Mouse (Mus musculus): ENCODE data around the gene Ewsr1. TPM values are rescaled to one million over a fixed set of nuclear protein-coding genes. Genes with fewer than 3 reads are reported as not detected.

The Ewsr1 gene
- 1,000 to 10,000 TPM in 24 of 26 experiments, 100 to 1,000 TPM in 2; 726 to 1,575 (median 1,318) TPM for total RNA-seq (2018; cell fraction: chromatin; rRNA removed)
- total RNA-seq (2018; cell fraction: cytosol; rRNA removed), result 100 to 1,000 TPM; 140 to 209 (median 182) TPM
- 1,000 to 10,000 TPM in 1 of 26 experiments, 100 to 1,000 TPM in 25; 418 to 1,007 (median 711) TPM for total RNA-seq (2018; cell fraction: nucleus; rRNA removed)
- polyA plus RNA-seq (2018), result 241 to 1,448 TPM (median 260 TPM) in 3 replicates

DNA sequence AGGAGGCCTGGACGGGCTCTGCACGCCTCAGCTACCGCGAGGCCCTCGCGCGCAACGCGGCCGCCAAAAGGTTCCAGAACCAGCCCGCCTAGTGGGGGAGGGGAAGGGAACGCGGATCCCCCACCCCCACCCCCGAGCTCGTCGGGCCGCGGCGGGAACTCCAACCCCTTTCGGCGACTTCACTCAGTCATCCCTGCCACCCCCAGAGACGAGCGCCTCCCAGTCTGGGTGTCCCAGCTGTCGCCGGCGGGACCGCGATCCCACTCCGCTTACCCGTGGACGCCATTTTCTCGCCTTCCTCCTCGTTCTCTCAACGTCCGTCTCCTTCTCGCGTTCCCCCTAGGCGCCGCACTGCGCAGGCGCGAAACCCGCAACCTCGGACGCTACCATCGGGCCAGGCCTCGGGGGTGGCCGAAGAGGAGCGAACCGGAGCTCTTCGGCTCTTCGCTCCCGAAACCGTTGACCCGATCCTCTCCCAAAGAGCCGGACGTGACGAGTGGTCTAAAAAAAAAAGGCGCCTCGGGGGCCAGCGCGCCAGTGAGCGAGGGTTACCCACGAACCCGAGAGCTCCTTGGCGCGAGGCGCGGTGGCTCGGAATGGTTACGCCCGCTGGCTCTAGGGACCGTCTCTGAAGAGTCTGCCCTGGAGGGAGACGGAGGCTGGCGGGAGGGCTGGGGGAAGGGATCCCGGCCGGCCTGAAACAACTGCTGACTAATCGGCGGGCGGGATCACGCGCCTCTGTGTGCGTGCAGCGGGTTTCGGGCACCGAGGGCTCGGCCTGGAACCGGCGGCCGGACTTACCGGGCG is at the start of gene Ewsr1, which contains the start of gene Rhbdd3:
TSS of gene Ewsr1 (minus strand) at position 531 of the 807 bp plus-strand sequence.
TSS of gene Rhbdd3 (plus strand) at position 191 of the 807 bp plus-strand sequence.
- WGBS (ENCODE audit: missing documents), result under 1% methylated on average over 81 of the region's 92 CpGs
- peak within 1 kb of the TSS; percentile 99 for H3K27ac ChIP-seq
- H3K79me2 ChIP-seq (ENCODE audit: inconsistent target), result peaks cover 54% of the 10 kb centered on the region
- H3K36me3 ChIP-seq (ENCODE audit: inconsistent target), result no peaks in the 10 kb centered on the region; the same call in 1 of the 2 replicates
- peak within 1 kb of the TSS; percentile 84 for H3K4me3 ChIP-seq (ENCODE audit: inconsistent target)

DNA sequence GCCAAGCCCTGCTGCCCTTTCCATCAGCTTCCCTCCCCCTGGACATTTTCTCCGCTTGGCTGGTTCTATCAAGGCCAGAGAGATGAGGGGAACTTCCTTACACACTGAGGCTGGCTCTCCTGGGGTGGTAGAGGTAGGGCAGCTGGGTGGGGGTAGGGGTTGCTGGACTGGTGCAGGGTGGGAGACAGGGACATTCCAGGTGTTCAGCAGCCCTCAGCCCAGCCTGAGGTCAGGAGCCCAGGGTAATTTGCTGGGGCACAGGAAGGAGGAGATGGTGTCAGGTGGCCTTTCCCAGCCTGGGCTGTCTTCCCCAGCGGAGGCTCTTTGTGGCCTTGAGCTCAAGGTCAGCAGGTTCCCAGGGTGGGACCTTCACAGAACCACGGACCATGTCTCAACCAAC is 46.5 kb upstream of the Ewsr1 start:
- WGBS (ENCODE audit: missing documents), result 92% methylated on average over 3 of the region's 3 CpGs
- H3K36me3 ChIP-seq (ENCODE audit: inconsistent target), result no peaks in the 10 kb centered on the region
- H3K79me2 ChIP-seq (ENCODE audit: inconsistent target), result no peaks in the 10 kb centered on the region

GRCm38 (mm10) chr11:5141965-5142364 is 42.9 kb upstream of the Ewsr1 start:
- Histone ChIP-seq H3K36me3 (ENCODE audit: inconsistent target) (no peaks in the 10 kb centered on the region), H3K27ac (no peak overlapping the region), H3K79me2 (ENCODE audit: inconsistent target) (no peaks in the 10 kb centered on the region), H3K4me3 (ENCODE audit: inconsistent target) (no peak overlapping the region)
- WGBS (ENCODE audit: missing documents), result 97% methylated on average over 2 of the region's 2 CpGs

More for the DNA sequence above, 46.5 kb upstream of the Ewsr1 start:
- H3K4me3 ChIP-seq (ENCODE audit: inconsistent target), result no peak overlapping the region
- no peak overlapping the region for H3K27ac ChIP-seq

- 94% methylated on average over 5 of the region's 5 CpGs for WGBS (ENCODE audit: missing documents)
- Histone ChIP-seq H3K36me3 (ENCODE audit: inconsistent target) (no peaks in the 10 kb centered on the region), H3K27ac (no peak overlapping the region), H3K4me3 (ENCODE audit: inconsistent target) (no peak overlapping the region), H3K79me2 (ENCODE audit: inconsistent target) (no peaks in the 10 kb centered on the region)
These were observed 42.2 kb upstream of the Ewsr1 start for GRCm38 (mm10) chr11:5141252-5141651.

- Histone ChIP-seq H3K79me2 (ENCODE audit: inconsistent target) (no peaks in the 10 kb centered on the region), H3K4me3 (ENCODE audit: inconsistent target) (no peak overlapping the region), H3K27ac (no peak overlapping the region), H3K36me3 (ENCODE audit: inconsistent target) (no peaks in the 10 kb centered on the region)
- WGBS (ENCODE audit: missing documents), result 85% methylated on average over 8 of the region's 8 CpGs
These were observed 41.6 kb upstream of the Ewsr1 start for GRCm38 (mm10) chr11:5140619-5141018.

DNA sequence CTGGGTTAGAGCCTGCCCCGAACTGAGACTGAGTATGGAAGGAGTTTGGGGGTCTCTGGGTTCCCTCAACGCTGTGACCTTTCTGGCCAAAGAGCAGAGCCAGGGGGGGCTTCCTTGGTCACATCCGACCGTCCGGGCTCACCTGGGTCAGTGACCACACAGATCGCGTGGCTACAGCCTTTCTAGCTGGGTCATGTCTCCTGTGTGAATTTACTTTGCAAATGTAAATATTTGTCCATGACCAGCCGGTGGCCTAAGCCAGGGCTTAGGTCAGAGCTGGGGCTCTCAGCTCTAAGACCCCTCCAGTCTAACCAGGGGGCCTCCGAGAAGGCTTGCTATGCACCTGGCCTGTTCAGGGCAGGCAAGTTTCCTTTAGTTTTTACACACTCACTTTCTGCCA is 40.3 kb upstream of the Ewsr1 start:
- no peaks in the 10 kb centered on the region for H3K79me2 ChIP-seq (ENCODE audit: inconsistent target)
- H3K27ac ChIP-seq, result no peak overlapping the region
- no peaks in the 10 kb centered on the region for H3K36me3 ChIP-seq (ENCODE audit: inconsistent target)
- H3K4me3 ChIP-seq (ENCODE audit: inconsistent target), result no peak overlapping the region
- 94% methylated on average over 9 of the region's 9 CpGs for WGBS (ENCODE audit: missing documents)

DNA sequence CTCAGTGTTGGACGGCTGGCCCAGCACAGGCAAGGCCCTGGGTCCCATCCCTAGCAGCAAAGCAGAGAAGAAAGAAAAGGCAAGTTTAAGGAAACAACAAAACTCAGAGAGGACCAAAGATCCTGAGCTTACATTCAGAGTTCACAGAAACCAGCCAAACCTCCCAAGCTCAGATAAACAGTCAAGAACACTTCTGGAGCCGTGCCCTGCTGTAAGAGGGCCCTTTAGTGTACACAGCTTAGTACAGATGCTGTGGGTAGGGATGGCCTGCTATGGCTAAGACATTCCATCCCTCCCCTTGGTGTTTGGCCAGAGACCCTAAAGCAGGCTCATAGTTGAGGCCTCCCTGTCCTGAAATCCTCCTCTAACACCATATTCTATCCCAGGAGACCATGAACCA is 39.6 kb upstream of the Ewsr1 start:
- WGBS (ENCODE audit: missing documents), result 90% methylated on average over 2 of the region's 2 CpGs
- no peaks in the 10 kb centered on the region for H3K36me3 ChIP-seq (ENCODE audit: inconsistent target)
- H3K79me2 ChIP-seq (ENCODE audit: inconsistent target), result no peaks in the 10 kb centered on the region
- H3K27ac ChIP-seq, result no peak overlapping the region
- H3K4me3 ChIP-seq (ENCODE audit: inconsistent target), result no peak overlapping the region

GRCm38 (mm10) chr11:5135914-5136313 is 36.8 kb upstream of the Ewsr1 start:
- no peaks in the 10 kb centered on the region for H3K79me2 ChIP-seq (ENCODE audit: inconsistent target)
- H3K27ac ChIP-seq, result no peak overlapping the region
- WGBS (ENCODE audit: missing documents), result 75% methylated on average over 11 of the region's 11 CpGs
- H3K4me3 ChIP-seq (ENCODE audit: inconsistent target), result no peak overlapping the region
- no peaks in the 10 kb centered on the region for H3K36me3 ChIP-seq (ENCODE audit: inconsistent target)

- no peaks in the 10 kb centered on the region for H3K79me2 ChIP-seq (ENCODE audit: inconsistent target)
- no peaks in the 10 kb centered on the region for H3K36me3 ChIP-seq (ENCODE audit: inconsistent target)
- no peak overlapping the region for H3K4me3 ChIP-seq (ENCODE audit: inconsistent target)
- H3K27ac ChIP-seq, result no peak overlapping the region
- WGBS (ENCODE audit: missing documents), result 23% methylated on average over 4 of the region's 4 CpGs
These were observed 33.7 kb upstream of the Ewsr1 start for GRCm38 (mm10) chr11:5132751-5133150.

- Histone ChIP-seq H3K4me3 (ENCODE audit: inconsistent target) (no peak overlapping the region), H3K27ac (no peak overlapping the region), H3K79me2 (ENCODE audit: inconsistent target) (no peaks in the 10 kb centered on the region), H3K36me3 (ENCODE audit: inconsistent target) (no peaks in the 10 kb centered on the region)
- WGBS (ENCODE audit: missing documents), result 92% methylated on average over 4 of the region's 4 CpGs
These were observed 31.1 kb upstream of the Ewsr1 start for GRCm38 (mm10) chr11:5130111-5130665.

- Histone ChIP-seq H3K4me3 (ENCODE audit: inconsistent target) (no peak overlapping the region), H3K27ac (no peak overlapping the region), H3K36me3 (ENCODE audit: inconsistent target) (no peaks in the 10 kb centered on the region), H3K79me2 (ENCODE audit: inconsistent target) (no peaks in the 10 kb centered on the region)
- 96% methylated on average over 5 of the region's 5 CpGs for WGBS (ENCODE audit: missing documents)
These were observed 30.0 kb upstream of the Ewsr1 start for GRCm38 (mm10) chr11:5129035-5129480.

- Histone ChIP-seq H3K4me3 (ENCODE audit: inconsistent target) (no peak overlapping the region), H3K27ac (no peak overlapping the region), H3K36me3 (ENCODE audit: inconsistent target) (no peaks in the 10 kb centered on the region), H3K79me2 (ENCODE audit: inconsistent target) (no peaks in the 10 kb centered on the region)
- 93% methylated on average over 4 of the region's 4 CpGs for WGBS (ENCODE audit: missing documents)
These were observed 26.6 kb upstream of the Ewsr1 start for GRCm38 (mm10) chr11:5125713-5126112.

DNA sequence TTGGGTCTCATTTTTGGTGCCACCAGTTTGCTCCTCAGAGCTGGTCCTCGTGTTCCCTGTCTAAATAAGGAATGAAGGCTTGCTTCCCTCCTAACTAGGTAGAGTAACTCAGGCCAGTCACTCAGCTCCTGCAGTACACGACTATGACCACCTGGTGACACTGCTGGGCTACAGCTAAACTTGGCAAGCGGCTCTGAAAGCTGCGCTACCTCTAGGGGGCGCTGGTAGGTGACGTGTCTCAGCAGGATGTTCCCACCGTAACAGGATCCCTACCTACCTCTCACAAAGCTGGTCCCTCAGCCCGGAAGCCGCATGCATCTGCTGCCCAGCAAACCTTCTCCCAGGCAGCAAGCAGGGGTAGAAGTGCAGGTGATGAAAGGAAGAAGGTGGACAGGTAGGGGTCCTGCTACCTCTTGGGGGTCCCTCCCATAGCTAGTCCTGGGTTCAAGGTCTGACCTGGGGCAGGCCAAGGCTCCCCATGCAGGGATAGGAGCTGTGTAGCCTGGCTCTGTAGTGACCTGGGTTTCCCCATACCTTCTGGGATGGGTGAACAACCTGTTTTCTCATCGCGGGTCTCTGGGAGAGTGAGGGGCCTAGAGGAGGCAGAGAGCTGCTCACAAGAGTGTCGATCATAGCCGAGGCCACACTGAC is 16.0 kb upstream of the Ewsr1 start:
- Histone ChIP-seq H3K79me2 (ENCODE audit: inconsistent target) (no peaks in the 10 kb centered on the region), H3K4me3 (ENCODE audit: inconsistent target) (no peak overlapping the region), H3K36me3 (ENCODE audit: inconsistent target) (no peaks in the 10 kb centered on the region), H3K27ac (no peak overlapping the region)
- 35% methylated on average over 13 of the region's 13 CpGs for WGBS (ENCODE audit: missing documents)

DNA sequence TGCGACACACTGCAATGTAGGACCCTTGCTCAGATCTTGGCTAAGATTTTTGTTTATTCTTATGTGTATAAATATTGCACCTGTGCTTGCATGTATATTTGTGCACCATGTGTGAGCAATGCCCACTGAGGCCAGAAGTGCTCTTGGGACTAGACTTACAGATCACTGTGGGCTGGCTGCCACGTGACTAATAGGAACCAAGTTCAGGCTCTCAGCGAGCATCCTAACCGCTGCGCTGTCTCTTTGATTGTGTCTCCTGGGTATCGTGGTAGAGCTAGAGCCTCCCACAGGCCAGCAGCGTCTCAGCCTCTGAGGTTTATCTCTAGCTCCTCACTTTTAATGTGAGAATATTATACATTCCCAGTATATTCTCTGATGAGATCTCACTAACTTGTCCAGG is 14.6 kb upstream of the Ewsr1 start:
- no peak overlapping the region for H3K27ac ChIP-seq
- no peaks in the 10 kb centered on the region for H3K79me2 ChIP-seq (ENCODE audit: inconsistent target)
- H3K36me3 ChIP-seq (ENCODE audit: inconsistent target), result no peaks in the 10 kb centered on the region
- 97% methylated on average over 7 of the region's 7 CpGs for WGBS (ENCODE audit: missing documents)
- H3K4me3 ChIP-seq (ENCODE audit: inconsistent target), result no peak overlapping the region
